Mouse (Mus musculus) neural tube, embryonic 15.5 days (tissue): ENCODE data around the gene Zfp658. TPM values are rescaled to one million over a fixed set of nuclear protein-coding genes. Genes with fewer than 3 reads are reported as not detected.

Source experiments
- ATAC-seq: fragments of 200-750 bp; cut with Nextera tagmentation; 2 replicates; pipeline ENCODE4 v1.8.0; 2017; ENCODE audit warnings: mild to moderate bottlenecking, moderate TSS enrichment, moderate library complexity; ENCODE audit not compliant: low FRiP score
- H3K27ac ChIP-seq: fragments of 300-500 bp; sonication (generic); replicated peaks from 2 replicates; pipeline ENCODE4 v1.5.1; 2015; ENCODE audit warnings: mild to moderate bottlenecking, inconsistent platforms
- H3K27me3 ChIP-seq: fragments of 300-500 bp; sonication (generic); replicated peaks from 2 replicates; pipeline ENCODE4 v1.6.1; 2015; ENCODE audit warnings: inconsistent platforms
- H3K36me3 ChIP-seq: fragments of 300-500 bp; sonication (generic); 2 replicates; pipeline ENCODE4 v1.6.1; 2015; ENCODE audit warnings: inconsistent platforms
- H3K4me1 ChIP-seq: fragments of 300-500 bp; sonication (generic); 2 replicates; pipeline ENCODE4 v1.6.1; 2015; ENCODE audit warnings: inconsistent platforms
- H3K4me2 ChIP-seq: fragments of 300-500 bp; sonication (generic); 2 replicates; pipeline ENCODE4 v1.6.1; 2015; ENCODE audit warnings: inconsistent platforms, mild to moderate bottlenecking, moderate library complexity
- H3K4me3 ChIP-seq: fragments of 300-500 bp; sonication (generic); replicated peaks from 2 replicates; pipeline ENCODE4 v1.5.1; 2015; ENCODE audit warnings: mild to moderate bottlenecking, inconsistent platforms
- H3K9ac ChIP-seq: fragments of 300-500 bp; sonication (generic); replicated peaks from 2 replicates; pipeline ENCODE4 v1.6.1; 2015; ENCODE audit warnings: mild to moderate bottlenecking, inconsistent platforms
- H3K9me3 ChIP-seq: fragments of 300-500 bp; sonication (generic); replicated peaks from 2 replicates; pipeline ENCODE4 v1.6.1; 2016; ENCODE audit warnings: inconsistent platforms
- WGBS: fragments of 180-500 bp; shearing (Covaris S2); methylation state at CpG from one replicate; pipeline ENCODE4 v1.1.7; 2015; ENCODE audit warnings: mixed read lengths; 5-methylcytosine and 5-hydroxymethylcytosine counted together
- polyA plus RNA-seq: library from polyadenylated mRNA; unstranded; fragments of >200 nt; fragmentation: Nextera tagmentation; extraction: Ambion mirVana; gene quantifications from 2 replicates; pipeline ENCODE4 v1.2.1, GENCODE M21; 2015

Gene Zfp658
- polyA plus RNA-seq, 1 experiment from 2014 or later, result 7.5 TPM

DNA sequence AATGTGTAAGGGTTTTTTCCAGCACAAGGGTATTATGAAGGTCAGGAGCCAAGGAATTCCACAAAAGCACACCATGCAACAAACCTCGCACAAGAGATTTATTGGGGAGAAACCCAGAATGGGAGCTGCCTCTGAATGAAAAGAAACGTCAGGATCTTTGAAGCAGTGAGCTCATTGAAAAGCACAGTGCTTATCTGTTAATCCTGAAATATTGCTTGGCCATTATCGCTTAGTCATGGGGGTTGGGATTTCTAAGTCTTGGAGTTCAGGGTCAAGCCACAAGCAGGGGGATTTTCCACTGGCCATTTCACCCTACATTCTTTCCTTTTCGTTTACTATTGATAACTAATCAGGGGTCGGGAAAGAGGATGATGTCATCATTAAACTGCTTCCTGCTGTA, 39.8 kb downstream of the Zfp658 start:
- 11% methylated on average over 5 of the region's 5 CpGs for WGBS
- no peak overlapping the region for H3K9ac ChIP-seq
- ATAC-seq, result no peak
- no peak overlapping the region for H3K4me3 ChIP-seq
- H3K4me1 ChIP-seq, result 0 out of 2 replicates have a peak, but pooled peaks cover 6% of the 10 kb centered on the region
- H3K36me3 ChIP-seq, result no peaks in the 10 kb centered on the region
- no peaks in the 10 kb centered on the region for H3K9me3 ChIP-seq
- no peak overlapping the region for H3K4me2 ChIP-seq
- H3K27ac ChIP-seq, result no peak overlapping the region
- no peaks in the 10 kb centered on the region for H3K27me3 ChIP-seq

DNA sequence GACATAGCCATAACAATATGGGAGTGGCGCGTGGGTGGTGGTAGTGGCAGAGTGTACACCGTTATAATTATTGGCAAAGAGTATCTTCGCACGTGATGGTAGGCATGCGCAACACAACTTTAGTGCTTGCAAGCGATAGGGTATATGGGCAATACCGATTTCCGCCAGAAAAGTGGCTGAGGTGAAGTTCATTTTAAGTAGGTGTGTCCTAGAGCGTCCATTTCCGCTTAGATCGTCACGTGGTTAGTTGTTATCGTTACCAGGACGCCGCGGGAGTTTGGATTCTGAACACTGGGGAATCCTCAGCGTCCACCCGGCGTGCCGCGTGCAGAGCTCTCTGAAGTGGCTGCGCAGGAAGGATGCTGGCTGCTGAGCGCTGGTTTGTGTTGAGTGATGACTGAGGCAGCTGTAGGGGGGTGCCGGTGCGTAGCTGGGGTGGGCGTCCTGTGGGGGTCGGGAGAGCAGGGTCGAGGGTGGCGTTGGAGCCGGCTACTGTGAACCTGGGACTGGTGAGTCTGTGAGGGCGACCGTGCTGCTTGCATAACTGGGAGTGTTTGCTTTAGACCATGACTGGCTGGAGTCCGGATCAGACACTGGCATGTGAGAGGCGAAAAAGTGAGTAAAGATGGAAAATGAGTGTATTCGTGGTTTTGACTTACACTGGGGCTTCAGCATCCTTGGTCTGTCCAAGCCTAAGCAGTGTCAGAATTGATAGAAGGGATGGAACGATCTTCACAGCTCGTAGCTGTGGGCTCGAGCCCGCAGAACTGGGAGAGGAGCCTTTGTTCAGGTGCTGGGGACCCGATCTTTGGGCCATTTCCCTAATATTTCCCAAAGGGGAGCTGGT, 45.1 kb downstream of the Zfp658 start, which contains the start of gene Zfp819:
Gene Zfp819 (plus strand): TSS at position 274 of the 847 bp plus-strand sequence.
- no peaks in the 10 kb centered on the region for H3K36me3 ChIP-seq
- H3K4me1 ChIP-seq, result peaks cover 11% of the 10 kb centered on the region
- H3K27me3 ChIP-seq, result no peaks in the 10 kb centered on the region
- H3K4me3 ChIP-seq, result peak within 1 kb of the TSS; percentile 40
- peak; percentile 93 for ATAC-seq
- peak within 1 kb of the TSS; percentile 18 for H3K9ac ChIP-seq
- H3K4me2 ChIP-seq, result peak within 1 kb of the TSS; percentile 80
- no peak within 1 kb of the TSS for H3K27ac ChIP-seq
- 15% methylated on average over 41 of the region's 41 CpGs for WGBS
- no peaks in the 10 kb centered on the region for H3K9me3 ChIP-seq

DNA sequence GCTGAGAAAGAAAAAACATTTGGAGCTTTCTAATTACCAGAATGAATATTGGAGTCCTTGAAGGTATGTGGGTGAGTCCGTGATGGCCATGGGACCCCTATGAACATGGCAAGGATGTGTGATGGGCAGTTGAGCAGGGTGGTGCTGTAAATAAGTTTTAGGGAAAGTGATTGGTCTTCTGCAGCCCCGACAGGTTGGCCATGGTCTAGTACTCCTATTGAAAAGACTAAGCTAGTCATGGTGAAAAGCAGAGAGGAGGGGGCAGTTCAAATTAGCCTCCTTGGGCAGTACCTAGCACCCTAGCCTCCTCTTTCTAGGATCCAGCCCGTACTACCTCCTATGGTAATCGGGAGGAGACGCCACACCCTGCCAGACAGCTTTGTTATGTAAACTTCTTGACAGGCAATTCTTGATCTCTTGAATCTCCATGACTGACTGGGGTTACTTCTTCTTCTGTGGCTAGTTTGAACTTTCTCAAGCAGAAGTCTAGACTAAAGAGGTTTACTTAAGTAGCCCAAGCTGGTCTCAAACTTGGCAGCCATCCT, 45.8 kb downstream of the Zfp658 start:
- Histone ChIP-seq H3K9me3 (no peaks in the 10 kb centered on the region), H3K27me3 (no peaks in the 10 kb centered on the region), H3K9ac (no peak overlapping the region), H3K4me2 (peak overlapping the region; percentile 80), H3K4me3 (no peak overlapping the region), H3K4me1 (peaks cover 6% of the 10 kb centered on the region), H3K36me3 (no peaks in the 10 kb centered on the region), H3K27ac (no peak overlapping the region)
- 39% methylated on average over 5 of the region's 5 CpGs for WGBS
- peak; percentile 13; the same call in 1 of the 2 replicates for ATAC-seq

GRCm38 (mm10) chr7:43608316-43608824, 46.3 kb downstream of the Zfp658 start:
- no peaks in the 10 kb centered on the region for H3K9me3 ChIP-seq
- H3K4me3 ChIP-seq, result no peak overlapping the region
- no peak overlapping the region for H3K9ac ChIP-seq
- H3K36me3 ChIP-seq, result no peaks in the 10 kb centered on the region
- no peak for ATAC-seq
- H3K27ac ChIP-seq, result no peak overlapping the region
- H3K4me2 ChIP-seq, result no peak overlapping the region
- H3K4me1 ChIP-seq, result peaks cover 6% of the 10 kb centered on the region
- 81% methylated on average over 7 of the region's 7 CpGs for WGBS
- no peaks in the 10 kb centered on the region for H3K27me3 ChIP-seq

DNA sequence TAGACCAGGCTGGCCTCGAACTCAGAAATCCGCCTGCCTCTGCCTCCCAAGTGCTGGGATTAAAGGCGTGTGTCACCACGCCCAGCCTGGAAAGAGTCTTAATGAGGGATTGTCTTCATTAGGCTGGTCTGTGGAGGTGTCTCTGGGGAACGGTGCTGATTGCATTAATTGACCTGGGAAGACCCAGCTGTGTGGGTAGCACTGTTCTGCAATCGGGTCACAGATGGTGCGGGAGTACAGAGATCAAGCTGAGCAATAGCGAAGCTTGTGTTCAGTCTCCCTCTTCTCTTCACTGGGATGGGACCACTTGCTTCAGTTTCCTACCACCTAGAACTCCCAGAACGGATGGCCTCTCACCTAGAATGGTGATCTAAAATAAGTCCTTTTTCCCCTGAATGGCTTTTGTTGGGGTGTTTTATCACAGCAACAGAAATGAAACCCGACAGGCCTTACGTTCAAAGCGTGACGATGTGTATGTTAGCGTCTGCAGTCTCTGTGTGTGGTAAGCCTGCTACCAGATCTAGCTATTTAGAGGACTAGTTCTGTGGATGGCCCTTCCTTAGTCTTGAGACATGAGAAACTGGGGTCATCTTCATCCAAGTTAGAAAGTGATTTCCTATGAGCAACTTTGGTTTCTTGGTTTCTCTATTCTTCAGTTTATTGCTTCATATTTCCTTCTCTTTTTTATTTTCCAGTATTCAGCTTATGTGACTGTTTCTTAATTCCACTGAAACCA, 51.9 kb downstream of the Zfp658 start:
- Histone ChIP-seq H3K4me3 (no peak overlapping the region), H3K4me2 (no peak overlapping the region), H3K27me3 (no peaks in the 10 kb centered on the region), H3K36me3 (no peaks in the 10 kb centered on the region), H3K9ac (no peak overlapping the region), H3K9me3 (no peaks in the 10 kb centered on the region), H3K27ac (no peak overlapping the region), H3K4me1 (no peaks in the 10 kb centered on the region)
- WGBS, result 84% methylated on average over 14 of the region's 14 CpGs
- no peak for ATAC-seq

DNA sequence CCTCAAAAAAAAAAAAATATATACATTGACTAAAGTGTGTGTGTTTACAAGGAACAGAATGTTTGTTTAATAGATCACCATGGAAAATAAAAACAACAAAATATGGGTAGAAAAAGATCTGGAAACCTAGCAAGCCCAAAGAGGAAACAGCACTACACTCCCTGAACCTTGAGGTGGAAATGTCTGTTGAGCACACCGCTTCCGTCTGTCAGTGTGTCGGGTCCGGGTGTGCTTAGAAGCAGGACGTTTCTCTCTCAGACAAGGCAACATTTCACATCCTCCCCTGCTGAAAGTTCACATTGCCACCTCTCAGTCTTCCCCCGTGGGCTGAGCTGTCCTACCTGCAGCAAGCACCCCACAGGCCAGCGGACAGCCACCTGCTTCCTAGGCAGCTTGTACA, 60.9 kb downstream of the Zfp658 start:
- WGBS, result 83% methylated on average over 7 of the region's 7 CpGs
- no peak overlapping the region for H3K4me3 ChIP-seq
- H3K9me3 ChIP-seq, result no peaks in the 10 kb centered on the region
- no peak for ATAC-seq
- H3K4me2 ChIP-seq, result no peak overlapping the region
- no peaks in the 10 kb centered on the region for H3K27me3 ChIP-seq
- peaks cover 3% of the 10 kb centered on the region; the same call in 1 of the 2 replicates for H3K4me1 ChIP-seq
- no peaks in the 10 kb centered on the region for H3K36me3 ChIP-seq
- H3K27ac ChIP-seq, result no peak overlapping the region
- H3K9ac ChIP-seq, result no peak overlapping the region

DNA sequence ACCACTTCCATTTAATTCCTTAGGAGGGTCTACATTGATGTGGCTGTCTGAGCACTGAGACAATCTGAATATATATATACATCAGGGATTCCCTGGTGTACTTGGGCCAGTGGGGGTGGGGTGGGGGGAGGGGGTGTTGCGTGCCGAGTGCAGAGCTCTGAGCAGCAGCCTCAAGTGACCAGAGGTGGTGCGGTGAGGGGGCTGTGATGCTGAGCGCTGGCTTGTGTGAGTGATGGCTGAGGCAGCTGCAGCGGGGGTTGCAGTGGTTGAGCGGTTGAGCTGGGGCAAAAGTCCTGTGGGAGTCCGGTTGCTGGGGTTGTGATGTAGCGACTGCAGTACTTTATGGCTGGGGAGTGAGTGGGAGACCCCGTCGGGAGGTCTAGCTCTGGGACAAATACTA, 61.8 kb downstream of the Zfp658 start:
- no peak overlapping the region for H3K9ac ChIP-seq
- ATAC-seq, result no peak
- H3K4me1 ChIP-seq, result peaks cover 3% of the 10 kb centered on the region; the same call in 1 of the 2 replicates
- H3K27ac ChIP-seq, result no peak overlapping the region
- WGBS, result 11% methylated on average over 10 of the region's 10 CpGs
- H3K36me3 ChIP-seq, result no peaks in the 10 kb centered on the region
- peak overlapping the region; percentile 39 for H3K4me2 ChIP-seq
- H3K9me3 ChIP-seq, result no peaks in the 10 kb centered on the region
- no peak overlapping the region for H3K4me3 ChIP-seq
- no peaks in the 10 kb centered on the region for H3K27me3 ChIP-seq

Other genes starting within 250 kb of the Zfp658 start
- 17.8 and 18.6 TPM in 2 replicates for gene Zfp715, start 249.0 kb upstream of the Zfp658 start, polyA plus RNA-seq
- 0.12 and 0.49 TPM in 2 replicates for gene Siglecf, start 210.9 kb upstream of the Zfp658 start, polyA plus RNA-seq
- gene Siglecg, start 154.1 kb upstream of the Zfp658 start, polyA plus RNA-seq, result 0.08 and 0.41 TPM in 2 replicates
- not detected in 2 replicates for gene Lim2, start 134.6 kb upstream of the Zfp658 start, polyA plus RNA-seq
- gene Nkg7, start 125.2 kb upstream of the Zfp658 start, polyA plus RNA-seq, result 34.6 TPM in 1 of 2 replicates, not detected in the other
- gene Cldnd2, start 121.5 kb upstream of the Zfp658 start, polyA plus RNA-seq, result not detected in 2 replicates
- gene Etfb, start 118.2 kb upstream of the Zfp658 start, polyA plus RNA-seq, result 129 and 182 TPM in 2 replicates
- 0.22 and 0.57 TPM in 2 replicates for gene Gm45233, start 118.1 kb upstream of the Zfp658 start, polyA plus RNA-seq
- 16.4 and 21.2 TPM in 2 replicates for gene Vsig10l, start 99.1 kb upstream of the Zfp658 start, polyA plus RNA-seq
- 12.2 and 14.0 TPM in 2 replicates for gene Iglon5, start 72.2 kb upstream of the Zfp658 start, polyA plus RNA-seq
- gene 4931406B18Rik, start 56.3 kb upstream of the Zfp658 start, polyA plus RNA-seq, result 0.08 TPM in 1 of 2 replicates, not detected in the other
- 1.3 and 1.8 TPM in 2 replicates for gene Cd33, start 17.8 kb upstream of the Zfp658 start, polyA plus RNA-seq
- 13.3 and 13.7 TPM in 2 replicates for gene Zfp719, start 17.4 kb downstream of the Zfp658 start, polyA plus RNA-seq
- gene Zfp819, start 44.9 kb downstream of the Zfp658 start, polyA plus RNA-seq, result 0.32 and 0.42 TPM in 2 replicates
- gene Ceacam18, start 72.5 kb downstream of the Zfp658 start, polyA plus RNA-seq, result 0.36 TPM in 1 of 2 replicates, not detected in the other
- gene Siglece, start 97.9 kb downstream of the Zfp658 start, polyA plus RNA-seq, result 0.23 and 0.56 TPM in 2 replicates
- 19.9 and 22.3 TPM in 2 replicates for gene Ctu1, start 109.8 kb downstream of the Zfp658 start, polyA plus RNA-seq
- gene Klk14, start 128.2 kb downstream of the Zfp658 start, polyA plus RNA-seq, result not detected in 2 replicates
- gene Klk13, start 150.3 kb downstream of the Zfp658 start, polyA plus RNA-seq, result 0.17 and 0.38 TPM in 2 replicates
- not detected in 2 replicates for gene Klk12, start 206.6 kb downstream of the Zfp658 start, polyA plus RNA-seq
- 0.33 TPM in 1 of 2 replicates, not detected in the other for gene Klk11, start 212.3 kb downstream of the Zfp658 start, polyA plus RNA-seq
- 0.10 and 0.51 TPM in 2 replicates for gene Klk10, start 218.8 kb downstream of the Zfp658 start, polyA plus RNA-seq
- 0.23 TPM in 1 of 2 replicates, not detected in the other for gene Klk9, start 229.6 kb downstream of the Zfp658 start, polyA plus RNA-seq
- gene Klk8, start 235.3 kb downstream of the Zfp658 start, polyA plus RNA-seq, result 12.6 and 15.5 TPM in 2 replicates
- gene Klk7, start 249.0 kb downstream of the Zfp658 start, polyA plus RNA-seq, result 0.24 TPM in 1 of 2 replicates, not detected in the other